Mouse (Mus musculus): Measurements from ENCODE around the gene Dnah6.

Dnah6 gene

GRCm38 (mm10) chr6:73227376-73228158, 6.1 kb upstream of the Dnah6 start:
- no peak for DNase-seq

DNA sequence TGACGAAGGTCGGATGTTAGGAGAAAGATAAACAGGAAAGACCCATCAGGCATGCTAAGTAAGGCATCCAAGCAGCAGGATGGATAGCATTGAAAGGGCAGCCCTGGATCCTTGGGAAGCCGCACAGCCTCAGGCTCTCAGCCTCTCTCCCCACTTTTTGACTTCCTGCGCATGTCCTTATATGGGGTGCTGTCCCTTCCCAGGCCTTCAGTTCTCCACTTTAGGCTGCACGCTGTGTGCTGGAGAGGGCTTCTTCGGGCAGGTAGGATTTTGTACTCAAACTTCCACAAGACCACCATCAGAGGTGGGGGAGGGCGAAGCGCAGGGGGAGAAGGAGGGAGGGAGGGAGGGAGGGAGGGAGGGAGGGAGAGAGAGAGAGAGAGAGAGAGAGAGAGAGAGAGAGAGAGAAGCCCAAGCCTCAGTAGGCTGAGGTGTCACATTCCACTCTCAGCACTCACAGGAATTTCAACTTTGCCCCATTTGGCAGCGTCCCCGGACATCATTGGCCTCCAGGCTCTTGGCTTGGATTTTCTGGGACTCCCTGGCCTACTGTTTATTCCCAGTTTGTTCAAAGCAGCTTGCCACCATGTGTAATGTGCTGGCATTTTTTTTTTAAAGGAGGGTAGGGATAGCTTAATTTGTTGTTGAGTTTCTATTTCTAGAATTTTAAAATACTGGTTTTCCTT, 1.5 kb upstream of the Dnah6 start:
- peak; percentile 52 for DNase-seq

DNA sequence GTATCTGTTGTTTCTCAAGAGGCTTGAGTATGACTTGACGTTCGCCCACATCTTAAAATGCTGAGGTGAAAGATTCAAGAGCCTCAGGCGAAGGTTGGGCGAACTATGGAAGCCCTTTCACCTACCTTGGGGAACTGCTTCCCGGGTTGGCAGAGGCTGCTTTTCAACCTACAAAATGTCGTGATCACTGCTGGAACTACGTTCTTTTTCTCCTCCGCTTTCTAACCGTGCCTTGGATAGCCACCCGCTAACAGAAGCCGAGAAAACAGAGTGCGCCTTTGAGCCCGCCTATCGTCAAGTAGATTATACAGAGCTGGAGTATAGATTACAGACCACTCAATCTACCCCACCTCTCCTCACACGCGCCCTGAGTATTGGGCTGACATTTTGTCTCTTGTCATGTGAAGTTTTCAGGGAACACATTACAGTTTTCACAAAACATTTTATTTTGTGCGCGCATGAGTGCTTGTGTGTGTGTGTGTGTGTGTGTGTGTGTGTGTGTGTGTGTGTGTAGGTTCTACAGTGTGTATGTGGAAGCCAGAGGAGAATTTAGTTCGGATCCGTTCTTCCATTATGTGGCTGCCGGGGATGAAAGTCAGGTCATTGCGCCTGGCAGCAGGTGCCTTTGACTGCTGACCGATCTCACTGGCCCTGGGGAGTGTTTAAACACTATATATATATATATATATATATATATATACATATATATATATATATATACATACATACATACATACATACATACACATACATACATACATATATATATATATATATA, 696 bp upstream of the Dnah6 start:
- DNase-seq: no peak

DNA sequence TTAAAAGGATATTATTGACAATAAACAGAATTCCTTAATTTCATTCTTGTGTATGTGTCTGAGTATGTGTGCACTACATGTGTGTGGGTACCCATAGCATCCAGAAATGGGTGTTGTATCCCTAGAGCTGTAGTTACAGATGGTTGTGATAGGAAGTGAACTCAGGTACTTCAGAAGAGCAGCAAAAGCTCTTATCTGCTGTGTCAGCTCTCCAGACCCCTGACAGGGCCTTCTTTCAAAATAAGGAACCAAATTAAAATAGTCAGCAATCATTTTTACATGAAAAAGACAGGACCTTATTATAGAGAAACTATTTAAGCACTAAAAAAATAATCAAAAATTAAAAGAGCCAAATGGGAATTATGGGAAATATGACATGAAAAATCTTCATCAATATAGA, 9.8 kb downstream of the Dnah6 start:
- DNase-seq: no peak

DNA sequence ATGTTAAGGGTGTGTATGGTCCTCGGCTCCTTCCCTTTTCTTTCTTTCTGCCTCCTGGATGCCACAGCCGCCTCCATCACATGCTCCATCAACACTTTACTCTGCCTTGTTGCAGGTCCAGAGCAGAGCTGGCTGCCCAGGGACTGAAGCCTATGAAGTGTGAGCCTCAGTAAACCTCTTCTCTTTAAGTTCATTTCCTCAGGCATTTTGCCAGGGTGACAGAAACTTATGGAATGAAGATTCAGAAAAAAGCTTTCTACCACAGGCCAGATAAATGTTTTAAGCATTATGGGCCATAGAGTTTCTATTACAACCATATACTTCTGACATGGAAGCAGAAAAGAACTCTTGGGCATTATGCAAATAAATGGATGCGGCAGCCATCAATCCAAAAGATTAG, 10.4 kb downstream of the Dnah6 start:
- no peak for DNase-seq

DNA sequence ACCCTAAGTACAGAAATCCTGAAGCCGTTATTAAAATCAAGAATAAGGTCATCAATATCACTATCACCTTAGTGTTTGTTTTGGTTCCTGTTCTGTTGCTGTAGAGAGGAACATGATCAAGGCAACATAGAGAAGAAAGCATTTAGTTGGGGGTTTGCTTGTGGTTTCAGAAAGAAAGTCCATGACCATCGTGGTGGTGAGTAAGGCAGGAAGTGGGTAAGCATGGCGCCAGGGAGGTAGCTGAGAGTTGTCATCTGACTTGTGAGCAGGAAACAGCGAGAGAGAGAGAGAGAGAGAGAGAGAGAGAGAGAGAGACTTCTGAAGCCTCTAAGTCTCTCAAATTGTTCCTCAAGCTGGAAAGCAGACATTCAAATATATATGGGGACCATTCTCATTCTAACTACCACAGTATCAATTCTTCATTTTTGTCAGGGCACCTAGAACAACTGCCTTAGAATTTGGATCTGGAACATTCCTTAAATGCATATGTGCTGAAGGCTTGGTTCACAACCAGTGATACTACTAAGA, 10.9 kb downstream of the Dnah6 start:
- DNase-seq: no peak

GRCm38 (mm10) chr6:73209598-73209997, 11.9 kb downstream of the Dnah6 start:
- DNase-seq: no peak

- DNase-seq: no peak
Measured at GRCm38 (mm10) chr6:73204937-73205336, 16.5 kb downstream of the Dnah6 start.

- DNase-seq: no peak
Measured at GRCm38 (mm10) chr6:73203724-73204123, 17.7 kb downstream of the Dnah6 start.

- no peak for DNase-seq
Measured at GRCm38 (mm10) chr6:73195291-73195690, 26.2 kb downstream of the Dnah6 start.

- no peak for DNase-seq
Measured at GRCm38 (mm10) chr6:73190756-73191155, 30.7 kb downstream of the Dnah6 start.

DNA sequence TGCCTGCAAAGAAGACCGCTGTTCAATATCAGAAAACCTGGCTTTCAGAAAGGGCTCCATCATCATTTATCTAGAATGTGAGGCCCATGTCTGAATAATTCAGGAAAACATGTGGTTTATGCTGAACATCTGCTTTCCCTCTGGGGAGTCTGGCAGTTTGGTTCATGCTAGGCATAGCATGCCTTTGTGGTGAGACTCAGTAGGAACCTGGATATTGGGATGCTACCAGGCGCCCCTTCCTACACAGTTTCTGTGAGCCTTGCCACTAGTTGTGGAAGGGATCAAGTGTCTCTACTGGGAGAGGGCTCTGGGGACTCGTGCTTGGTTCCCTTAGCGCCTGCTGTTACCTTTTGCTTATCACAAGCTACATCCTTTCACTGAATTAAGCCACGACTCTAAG, 37.2 kb downstream of the Dnah6 start:
- DNase-seq: no peak

GRCm38 (mm10) chr6:73182987-73183386, 38.5 kb downstream of the Dnah6 start:
- DNase-seq: no peak

DNA sequence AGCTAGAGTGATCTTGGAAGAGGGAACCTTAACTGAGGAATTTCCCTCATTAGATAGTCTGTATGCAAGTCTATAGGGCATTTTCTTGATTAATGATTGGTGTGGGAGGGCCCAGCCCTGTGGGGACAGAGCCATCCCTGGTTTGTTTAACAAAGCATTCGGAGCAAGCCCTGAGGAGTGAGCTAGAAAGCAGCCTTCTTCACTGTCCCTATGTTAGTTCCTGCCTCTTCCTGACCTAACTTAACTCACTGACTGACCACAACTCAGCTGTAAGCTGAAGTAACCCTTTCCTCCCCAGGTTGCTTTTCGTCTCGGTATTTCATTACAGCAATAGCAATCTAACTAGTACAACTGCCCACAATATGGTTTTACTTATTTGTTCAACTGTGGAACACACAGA, 39.0 kb downstream of the Dnah6 start:
- DNase-seq: no peak

DNA sequence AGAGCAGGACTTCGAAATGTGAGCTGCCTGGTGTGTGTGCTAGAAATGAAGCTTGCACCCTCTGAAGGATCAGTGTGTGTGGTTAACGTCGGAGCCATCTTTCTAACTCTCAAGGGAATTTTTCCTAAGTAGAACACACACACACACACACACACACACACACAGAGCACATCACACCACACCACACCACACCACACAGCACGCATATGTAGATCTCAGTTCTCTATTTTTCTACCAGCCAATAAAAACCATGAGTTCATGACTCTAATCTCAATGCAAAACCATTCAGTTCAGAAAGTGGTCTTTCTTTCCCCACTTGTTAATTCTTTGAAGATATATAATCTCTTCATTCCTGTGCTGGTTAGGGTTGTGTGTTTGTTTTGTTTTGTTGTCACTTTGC, 39.4 kb downstream of the Dnah6 start:
- DNase-seq: no peak

- DNase-seq: no peak
Measured at GRCm38 (mm10) chr6:73175156-73175555, 46.3 kb downstream of the Dnah6 start.

- DNase-seq: no peak
Measured at GRCm38 (mm10) chr6:73167230-73167629, 54.2 kb downstream of the Dnah6 start.

- DNase-seq: no peak
Measured at GRCm38 (mm10) chr6:73162958-73163357, 58.5 kb downstream of the Dnah6 start.

DNA sequence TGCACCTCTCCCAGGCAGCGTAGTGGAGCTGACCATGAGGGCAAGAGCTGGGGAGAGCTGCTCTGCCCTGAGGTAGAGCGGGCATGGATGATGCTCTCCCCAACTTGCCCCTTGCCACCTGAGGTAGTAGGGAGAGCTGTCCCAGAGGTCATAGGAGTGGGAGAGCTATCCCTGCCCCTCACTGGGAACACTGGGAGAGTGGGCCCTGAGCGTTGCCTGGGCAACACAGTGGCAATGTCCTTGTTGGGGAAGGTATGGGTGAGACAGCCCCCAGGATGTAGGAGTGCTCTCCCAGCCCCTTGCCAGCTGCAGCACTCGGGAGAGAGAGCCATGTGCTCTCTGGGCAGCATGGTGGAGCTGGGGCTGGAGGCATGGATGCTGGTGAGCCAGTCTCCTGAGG, 60.1 kb downstream of the Dnah6 start:
- DNase-seq: no peak

- DNase-seq: no peak
Measured at GRCm38 (mm10) chr6:73155455-73155854, 66.0 kb downstream of the Dnah6 start.

DNA sequence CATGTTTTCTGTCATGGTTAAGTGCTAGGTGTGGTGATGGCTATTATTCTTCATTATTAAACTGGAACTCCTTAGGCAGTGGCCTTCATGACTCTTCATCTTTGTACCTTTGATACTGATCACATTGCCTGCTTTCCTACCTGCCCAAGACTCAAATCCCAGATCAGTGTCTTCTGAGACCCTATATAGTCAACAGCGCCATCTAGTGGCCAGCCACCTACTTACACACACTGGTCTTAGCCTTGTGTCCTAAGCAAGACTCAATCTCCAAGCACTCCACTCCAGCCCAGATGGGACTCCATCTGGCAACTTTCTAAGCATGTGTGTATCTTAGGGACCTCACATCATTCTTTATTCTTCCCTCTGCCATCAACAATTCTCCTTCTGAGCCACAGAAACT, 67.8 kb downstream of the Dnah6 start:
- DNase-seq: peak; percentile 84

DNA sequence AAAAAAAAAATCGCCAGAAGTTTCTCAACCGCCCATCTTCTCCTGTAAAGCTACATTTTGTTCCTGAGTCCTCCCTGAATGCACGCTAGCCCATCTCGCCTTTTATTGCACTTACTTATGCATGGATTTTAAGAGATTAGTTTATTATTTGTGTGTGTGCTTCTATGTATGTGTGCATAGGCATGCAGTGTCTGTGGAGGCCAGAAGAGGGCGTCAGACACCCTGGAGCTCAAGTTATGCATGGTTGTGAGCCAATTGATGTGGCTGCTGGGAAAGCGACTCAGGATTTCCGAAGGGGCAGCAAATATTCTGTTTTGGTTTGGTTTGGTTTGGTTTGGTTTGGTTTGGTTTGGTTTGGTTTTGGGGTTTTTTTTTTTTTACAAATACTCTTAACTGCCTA, 78.0 kb downstream of the Dnah6 start:
- DNase-seq: no peak

- DNase-seq: no peak
Measured at GRCm38 (mm10) chr6:73142776-73143175, 78.7 kb downstream of the Dnah6 start.

- DNase-seq: no peak
Measured at GRCm38 (mm10) chr6:73140836-73141235, 80.6 kb downstream of the Dnah6 start.

Data from right cerebral cortex, adult 18-20 months (tissue).